Comparison of ENCODE assay signal across 20 mouse cellular contexts in genomic region chr10:108179404-108179803, GRCm38 (mm10). TPM values are rescaled to one million over a fixed set of nuclear protein-coding genes. Genes with fewer than 3 reads are reported as not detected.
DNase-seq lines count a peak whose midpoint lies in the region; ATAC-seq and TF ChIP-seq lines count a peak whose summit lies in the region.
"Had no signal": no experiment of that assay in that cellular context is flagged by ENCODE, and none has a peak within 500 bp of the region (broad histone marks: within the 10 kb centered on the region; RNA-seq: fewer than 3 reads in every experiment).

No protein-coding gene starts in this region.

- TF ChIP-seq EP300 in CH12.LX (IDR thresholded peaks at IDR 0.05; ENCODE audit: low read length) (no peak), MEL (IDR thresholded peaks at IDR 0.05; ENCODE audit: low read depth in 1 of 2, low read length in 2 of 2) (peak; percentile 14 to 19; a peak in 1 of 4 replicates)
- no peak for TF ChIP-seq EP300 in liver, postnatal 0 days (IDR thresholded peaks at IDR 0.05; ENCODE audit: low read depth)

- peak overlapping the region; percentile 25; the same call in 1 of the 2 replicates for H3K9ac ChIP-seq in heart, embryonic 16.5 days (ENCODE audit: low read length)
- no peak overlapping the region for H3K9ac ChIP-seq in CH12.LX (ENCODE audit: insufficient read depth, low read depth)
- 0 out of 2 replicates have a peak overlapping the region, but pooled peaks have one; percentile 37 for H3K9ac ChIP-seq in MEL (ENCODE audit: control insufficient read depth, low read depth, low read length, poor library complexity, severe bottlenecking)
- no peak overlapping the region for H3K9ac ChIP-seq in liver, postnatal 0 days (replicated peaks)
- H3K9ac ChIP-seq: limb, embryonic 15.5 days; midbrain, embryonic 12.5 days; neural tube, embryonic 15.5 days had no signal

- H3K27ac ChIP-seq in heart, embryonic 16.5 days (ENCODE audit: low read length), result peak overlapping the region; percentile 74
- H3K27ac ChIP-seq in CH12.LX (ENCODE audit: insufficient read depth, low read depth) (no peak overlapping the region), MEL (ENCODE audit: control insufficient read depth, low read depth, low read length) (peak overlapping the region; percentile 52)
- 0 out of 2 replicates have a peak overlapping the region, but pooled peaks have one; percentile 0 for H3K27ac ChIP-seq in liver, postnatal 0 days (ENCODE audit: low read depth)
- H3K27ac ChIP-seq: hindbrain, postnatal 0 days; limb, embryonic 15.5 days; midbrain, embryonic 12.5 days; neural tube, embryonic 15.5 days; stomach, postnatal 0 days had no signal

- no peak for DNase-seq in heart, postnatal 36 days
- no peak for DNase-seq in CH12.LX (ENCODE audit: extremely low read depth)
- DNase-seq in MEL (ENCODE audit: low read depth, low spot score), result peak; percentile 65
- DNase-seq in liver, postnatal 0 days, result no peak
- no peak for DNase-seq in right cerebral cortex, postnatal 14 days
- DNase-seq: cerebellum, postnatal 10 days; heart, postnatal 4 days; kidney, adult 2 months; kidney, postnatal 25 days; lung, postnatal 10 days had no signal

- H3K9me3 ChIP-seq in heart, embryonic 16.5 days (replicated peaks; ENCODE audit: control insufficient read depth, low read length), result no peaks in the 10 kb centered on the region
- H3K9me3 ChIP-seq in CH12.LX (replicated peaks; ENCODE audit: low read length), result no peaks in the 10 kb centered on the region
- no peaks in the 10 kb centered on the region for H3K9me3 ChIP-seq in MEL (replicated peaks; ENCODE audit: insufficient read depth, low read length)
- H3K9me3 ChIP-seq in liver, postnatal 0 days (ENCODE audit: low read length), result no peaks in the 10 kb centered on the region
- H3K9me3 ChIP-seq: G1E; limb, embryonic 15.5 days; midbrain, embryonic 12.5 days; neural tube, embryonic 15.5 days had no signal

- H3K27me3 ChIP-seq in heart, embryonic 16.5 days (ENCODE audit: control insufficient read depth, insufficient read depth, low read length), result no peaks in the 10 kb centered on the region
- no peaks in the 10 kb centered on the region for H3K27me3 ChIP-seq in CH12.LX (replicated peaks)
- no peaks in the 10 kb centered on the region for H3K27me3 ChIP-seq in MEL (ENCODE audit: control insufficient read depth in 1 of 2, insufficient read depth in 2 of 2, low read length in 2 of 2)
- no peaks in the 10 kb centered on the region for H3K27me3 ChIP-seq in liver, postnatal 0 days (ENCODE audit: insufficient read depth, low read length)
- H3K27me3 ChIP-seq: limb, embryonic 15.5 days; midbrain, embryonic 12.5 days; neural tube, embryonic 15.5 days had no signal

- TF ChIP-seq RAD21 in CH12.LX (IDR thresholded peaks at IDR 0.05; ENCODE audit: low read depth, low read length), result no peak
- TF ChIP-seq RAD21 in MEL (IDR thresholded peaks at IDR 0.05; ENCODE audit: low read depth, low read length), result no peak

- H3K4me2 ChIP-seq in heart, embryonic 16.5 days (ENCODE audit: low read depth, low read length), result 0 out of 2 replicates have a peak overlapping the region, but pooled peaks have one; percentile 26
- H3K4me2 ChIP-seq in CH12.LX (ENCODE audit: insufficient read depth, low read depth, poor library complexity, severe bottlenecking), result peak overlapping the region; percentile 45
- H3K4me2 ChIP-seq in liver, postnatal 0 days (ENCODE audit: low read depth, low read length), result 0 out of 2 replicates have a peak overlapping the region, but pooled peaks have one; percentile 9
- H3K4me2 ChIP-seq: limb, embryonic 15.5 days; midbrain, embryonic 12.5 days; neural tube, embryonic 15.5 days had no signal

- dilution Hi-C loops in CH12.LX (cut with MboI; ENCODE audit: extremely low pct_ligation_motif_present, extremely low pct_unique_long_range_greater_than_20kb, low sequenced_read_pairs), result no loop called here

- no peak overlapping the region for H3K4me3 ChIP-seq in heart, embryonic 16.5 days (ENCODE audit: low read length)
- H3K4me3 ChIP-seq in CH12.LX (replicated peaks in 1 of 3; ENCODE audit: low read depth in 2 of 3, low read length in 2 of 3, poor library complexity in 1 of 3), result no peak overlapping the region
- peak overlapping the region in 1 of 2 experiments; percentile 25; a peak in 1 of 4 replicates for H3K4me3 ChIP-seq in MEL (ENCODE audit: control insufficient read depth in 1 of 2, insufficient read depth in 1 of 2, low read depth in 2 of 2, low read length in 2 of 2)
- H3K4me3 ChIP-seq in liver, postnatal 0 days (ENCODE audit: low read depth, low read length), result no peak overlapping the region
- H3K4me3 ChIP-seq: limb, embryonic 15.5 days; midbrain, embryonic 12.5 days; myocyte; neural tube, embryonic 15.5 days had no signal

- TF ChIP-seq CTCF in CH12.LX (conservative IDR thresholded peaks at IDR 0.05 in 1 of 2, IDR thresholded peaks at IDR 0.05 in 1 of 2; ENCODE audit: low read depth in 2 of 2, low read length in 2 of 2) (no peak), MEL (IDR thresholded peaks at IDR 0.05 in 2 of 3, conservative IDR thresholded peaks at IDR 0.05 in 1 of 3; ENCODE audit: control insufficient read depth in 1 of 3, insufficient read depth in 1 of 3, low read depth in 2 of 3, low read length in 3 of 3, poor library complexity in 1 of 3, severe bottlenecking in 1 of 3) (no peak)
- no peak for TF ChIP-seq CTCF in liver, postnatal 0 days (IDR thresholded peaks at IDR 0.05; ENCODE audit: low read depth)

- WGBS in heart, embryonic 16.5 days, result 16% methylated on average over 3 of the region's 3 CpGs
- 37% methylated on average over 3 of the region's 3 CpGs for WGBS in liver, postnatal 0 days (ENCODE audit: insufficient replicate concordance)

- in situ Hi-C loops in CH12.LX (cut with MboI; ENCODE audit: low pct_ligation_motif_present, low pct_unique_long_range_greater_than_20kb, low sequenced_read_pairs), result loop anchor here (25.0 kb wide), 1 partner anchor 217 kb away; no protein-coding TSS in a partner anchor

- intact Hi-C loops in heart, postnatal 36 days (cut with DNase I), result no loop called here

- H3K36me3 ChIP-seq in heart, embryonic 16.5 days (ENCODE audit: control insufficient read depth, insufficient read depth), result no peaks in the 10 kb centered on the region
- H3K36me3 ChIP-seq in CH12.LX (replicated peaks in 1 of 2; ENCODE audit: control insufficient read depth in 1 of 2, insufficient read depth in 1 of 2, low read length in 1 of 2) (peaks cover 0 to 5% of the 10 kb centered on the region in 2 experiments), MEL (ENCODE audit: control insufficient read depth in 1 of 2, insufficient read depth in 2 of 2, low read length in 2 of 2) (peaks cover 0 to 55% of the 10 kb centered on the region in 2 experiments; a peak in 3 of 4 replicates)
- no peaks in the 10 kb centered on the region for H3K36me3 ChIP-seq in liver, postnatal 0 days (replicated peaks; ENCODE audit: insufficient read depth, low read length)
- H3K36me3 ChIP-seq: limb, embryonic 15.5 days; midbrain, embryonic 12.5 days; neural tube, embryonic 15.5 days had no signal

- H3K79me2 ChIP-seq in CH12.LX (replicated peaks; ENCODE audit: control insufficient read depth, extremely low read depth, insufficient read depth, poor library complexity, severe bottlenecking), result peaks cover 41% of the 10 kb centered on the region
- H3K79me2 ChIP-seq in MEL (ENCODE audit: control insufficient read depth, insufficient read depth, low read length, poor library complexity), result peaks cover 63% of the 10 kb centered on the region

- peaks cover 33% of the 10 kb centered on the region for H3K4me1 ChIP-seq in heart, embryonic 16.5 days (ENCODE audit: control insufficient read depth, insufficient read depth, low read length)
- H3K4me1 ChIP-seq in CH12.LX (ENCODE audit: control insufficient read depth in 1 of 2, insufficient read depth in 2 of 2) (peaks cover 5 to 71% of the 10 kb centered on the region in 2 experiments), MEL (ENCODE audit: control insufficient read depth in 1 of 2, insufficient read depth in 2 of 2, low read length in 2 of 2) (peaks cover 30 to 33% of the 10 kb centered on the region in 2 experiments)
- H3K4me1 ChIP-seq in liver, postnatal 0 days (ENCODE audit: insufficient read depth), result peaks cover 22% of the 10 kb centered on the region
- H3K4me1 ChIP-seq: limb, embryonic 15.5 days; midbrain, embryonic 12.5 days had no signal

- TF ChIP-seq POLR2A in CH12.LX (IDR thresholded peaks at IDR 0.05; ENCODE audit: low read depth, low read length) (no peak), MEL (IDR thresholded peaks at IDR 0.05; ENCODE audit: control insufficient read depth in 1 of 2, insufficient read depth in 1 of 2, low read depth in 1 of 2, low read length in 2 of 2, poor library complexity in 1 of 2) (no peak)

- no peak for ATAC-seq in heart, embryonic 16.5 days (replicated peaks; ENCODE audit: extremely low read depth, insufficient read depth, low FRiP score)
- ATAC-seq in liver, postnatal 0 days, result no peak
- no peak for ATAC-seq in erythroblast, adult 5-6 weeks (replicated peaks; ENCODE audit: low FRiP score, poor library complexity, severe bottlenecking)
- ATAC-seq: forebrain, embryonic 14.5 days; hindbrain, postnatal 0 days had no signal

TF ChIP-seq in CH12.LX, 34 proteins besides CTCF, POLR2A, EP300 and RAD21:
- 0 out of 2 replicates have a peak, but pooled peaks have one; percentile 11 for TF ChIP-seq MXI1 (IDR thresholded peaks at IDR 0.05; ENCODE audit: low read depth, low read length)
- no peak for TF ChIP-seq MAFK (IDR thresholded peaks at IDR 0.05; ENCODE audit: insufficient replicate concordance, low read length)

TF ChIP-seq in MEL, 35 proteins besides CTCF, POLR2A, EP300 and RAD21:
- TF ChIP-seq NRF1 (IDR thresholded peaks at IDR 0.05; ENCODE audit: insufficient read depth, low read depth, low read length, poor library complexity, severe bottlenecking) (no peak), GATA1 (IDR thresholded peaks at IDR 0.05; ENCODE audit: low read depth, low read length) (peak; percentile 54; the same call in 1 of the 2 replicates)

RNA-seq across cellular contexts. Expression of gene Ppp1r12a, which starts 17.4 kb away (rescaled TPM):
- polyA plus RNA-seq in heart, embryonic 16.5 days (2015; fragmentation: Nextera tagmentation; extraction: Ambion mirVana), result 91.0 and 95.4 TPM in 2 replicates
- 10 to 100 TPM; 55.4 to 61.8 TPM for total RNA-seq in heart, postnatal 36 days (2021)
- total RNA-seq in CH12.LX (2012; rRNA removed), result 34.4 and 41.8 TPM in 2 replicates
- 70.8 and 79.8 TPM in 2 replicates for total RNA-seq in CH12.LX (2014; rRNA removed)
- 59.7 and 60.0 TPM in 2 replicates for polyA plus RNA-seq in CH12.LX (2012; ENCODE audit: insufficient read length, low read depth)
- 59.1 and 62.1 TPM in 2 replicates for total RNA-seq in MEL (2012; rRNA removed)
- polyA plus RNA-seq in MEL (2012; ENCODE audit: insufficient read depth in 1 of 2, insufficient read length in 2 of 2, low read depth in 1 of 2, low replicate concordance in 2 of 2, missing spikeins in 1 of 2), result 10 to 100 TPM; 46.5 to 86.6 TPM
- polyA plus RNA-seq in liver, postnatal 0 days (2015; fragmentation: Nextera tagmentation; extraction: Ambion mirVana), result 23.0 and 25.3 TPM in 2 replicates
- 49.9 and 53.6 TPM in 2 replicates for total RNA-seq in erythroblast, adult 5-6 weeks (2015; ENCODE audit: low replicate concordance)
- 80.1 and 81.4 TPM in 2 replicates for total RNA-seq in erythroblast, adult 5-6 weeks (2017; ENCODE audit: low replicate concordance)

Comparison
In these comparisons a context has a peak if more than half of its experiments do, and no peak if none do; other contexts are left out.
1. H3K9ac ChIP-seq: peak in heart, embryonic 16.5 days (single experiment) and MEL (single experiment); none in CH12.LX (single experiment) and liver, postnatal 0 days (single experiment).
2. Peak in every context shown above with its lines, with median percentiles within 50 percentile points of each other: H3K4me2 ChIP-seq.